Mouse (Mus musculus) forebrain, postnatal 0 days (tissue): ENCODE measurements around the gene Mmp15. TPM values are rescaled to one million over a fixed set of nuclear protein-coding genes. Genes with fewer than 3 reads are reported as not detected.

Experiments used
- ATAC-seq: fragments of 200-750 bp; cut with Nextera tagmentation; 2 replicates; pipeline ENCODE4 v1.8.0; 2017; ENCODE audit warnings: mild to moderate bottlenecking, moderate library complexity
- DNase-seq: peaks from one replicate; pipeline ENCODE4 v3.0.0-alpha.2; 2015
- H3K27ac ChIP-seq: fragments of 300-500 bp; sonication (generic); 2 replicates; pipeline ENCODE4 v1.5.1; 2014; ENCODE audit warnings: low read depth, mild to moderate bottlenecking, antibody characterized with exemption, low read length, moderate library complexity, mixed read lengths
- H3K27me3 ChIP-seq: fragments of 300-500 bp; sonication (generic); 2 replicates; pipeline ENCODE4 v1.6.1; 2014; ENCODE audit warnings: mild to moderate bottlenecking, low read length, mixed read lengths; ENCODE audit not compliant: insufficient read depth
- H3K36me3 ChIP-seq: fragments of 300-500 bp; sonication (generic); 2 replicates; pipeline ENCODE4 v1.6.1; 2014; ENCODE audit warnings: mild to moderate bottlenecking, moderate library complexity; ENCODE audit not compliant: insufficient read depth
- H3K4me1 ChIP-seq: fragments of 300-500 bp; sonication (generic); 2 replicates; pipeline ENCODE4 v1.6.1; 2014; ENCODE audit warnings: antibody characterized with exemption; ENCODE audit not compliant: insufficient read depth
- H3K4me2 ChIP-seq: fragments of 300-500 bp; sonication (generic); 2 replicates; pipeline ENCODE4 v1.6.1; 2014; ENCODE audit warnings: low read depth, mild to moderate bottlenecking, moderate library complexity
- H3K4me3 ChIP-seq: fragments of 300-500 bp; sonication (generic); 2 replicates; pipeline ENCODE4 v1.5.1; 2014; ENCODE audit warnings: low read depth, low read length, mixed read lengths
- H3K9ac ChIP-seq: fragments of 300-500 bp; sonication (generic); 2 replicates; pipeline ENCODE4 v1.6.1; 2014; ENCODE audit warnings: mild to moderate bottlenecking
- H3K9me3 ChIP-seq: fragments of 300-500 bp; sonication (generic); 2 replicates; pipeline ENCODE4 v1.6.1; 2016; ENCODE audit warnings: low read length
- CTCF ChIP-seq: sonication (generic); IDR thresholded peaks from 2 replicates; pipeline ENCODE4 v1.5.1; 2016; ENCODE audit warnings: antibody characterized with exemption, control low read depth, low read depth
- WGBS: fragments of 180-500 bp; shearing (Covaris S2); extraction: QIAGEN DNeasy Blood & Tissue Kit; methylation state at CpG from one replicate; pipeline ENCODE4 v1.1.7; 2014; 5-methylcytosine and 5-hydroxymethylcytosine counted together
- polyA plus RNA-seq: library from polyadenylated mRNA; unstranded; fragments of >200 nt; fragmentation: Nextera tagmentation; extraction: Ambion mirVana; gene quantifications from 2 replicates; pipeline ENCODE4 v1.2.1, GENCODE M21; 2015
- total RNA-seq: library from RNA; depleted of rRNA; stranded (reverse); fragments of >200 nt; gene quantifications from 2 replicates; pipeline ENCODE4 v1.2.3, GENCODE M21; 2014

Mmp15 gene
- total and polyA plus RNA-seq, 2 experiments from 2014 or later = 13.9 to 40.3 TPM

DNA sequence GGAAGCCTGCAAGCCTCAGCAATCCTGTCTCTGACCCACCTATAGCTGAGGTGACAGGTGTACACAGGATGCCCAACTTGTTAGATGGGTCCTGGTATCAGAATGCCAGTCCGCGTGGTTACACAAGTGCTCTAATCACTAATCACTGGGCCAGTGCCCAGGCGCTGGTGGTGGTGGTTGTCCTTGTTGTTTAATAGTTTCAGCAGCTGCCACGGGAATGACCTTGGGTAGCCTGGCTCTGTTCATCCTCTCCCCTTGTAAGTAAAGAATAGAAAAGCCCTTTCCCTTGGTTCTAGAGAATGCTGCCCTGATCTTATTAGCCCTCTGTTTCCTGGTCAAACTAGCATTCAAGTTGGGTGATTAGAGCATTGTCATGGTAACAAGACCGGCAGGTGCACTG lies 10.3 kb upstream of the Mmp15 start:
- DNase-seq = no peak
- H3K9ac ChIP-seq = no peak overlapping the region
- no peak overlapping the region for H3K27ac ChIP-seq
- H3K4me3 ChIP-seq = no peak overlapping the region
- H3K4me2 ChIP-seq = no peak overlapping the region
- TF ChIP-seq CTCF = no peak
- H3K36me3 ChIP-seq = peaks cover 64% of the 10 kb centered on the region
- no peaks in the 10 kb centered on the region for H3K9me3 ChIP-seq
- 54% methylated on average over 5 of the region's 5 CpGs for WGBS
- no peak for ATAC-seq
- H3K4me1 ChIP-seq = no peaks in the 10 kb centered on the region
- H3K27me3 ChIP-seq = no peaks in the 10 kb centered on the region

- Histone ChIP-seq H3K4me3 (no peak overlapping the region), H3K9me3 (no peaks in the 10 kb centered on the region), H3K27me3 (no peaks in the 10 kb centered on the region), H3K27ac (no peak overlapping the region), H3K4me1 (peaks cover 13% of the 10 kb centered on the region; the same call in 1 of the 2 replicates), H3K9ac (no peak overlapping the region), H3K4me2 (no peak overlapping the region), H3K36me3 (peaks cover 52% of the 10 kb centered on the region)
- DNase-seq = no peak
- 69% methylated on average over 6 of the region's 6 CpGs for WGBS
- peak; percentile 37 for TF ChIP-seq CTCF
- no peak for ATAC-seq
Observed at GRCm38 (mm10) chr8:95344668-95345067, 7.4 kb upstream of the Mmp15 start.

GRCm38 (mm10) chr8:95346643-95347545 lies 5.2 kb upstream of the Mmp15 start:
- Histone ChIP-seq H3K9me3 (no peaks in the 10 kb centered on the region), H3K4me2 (no peak overlapping the region), H3K9ac (no peak overlapping the region), H3K36me3 (peaks cover 33% of the 10 kb centered on the region), H3K27me3 (no peaks in the 10 kb centered on the region), H3K4me1 (peaks cover 22% of the 10 kb centered on the region; the same call in 1 of the 2 replicates), H3K27ac (no peak overlapping the region), H3K4me3 (no peak overlapping the region)
- 30% methylated on average over 8 of the region's 8 CpGs for WGBS
- DNase-seq = peak; percentile 91
- ATAC-seq = peak; percentile 51
- TF ChIP-seq CTCF = peak; percentile 85

DNA sequence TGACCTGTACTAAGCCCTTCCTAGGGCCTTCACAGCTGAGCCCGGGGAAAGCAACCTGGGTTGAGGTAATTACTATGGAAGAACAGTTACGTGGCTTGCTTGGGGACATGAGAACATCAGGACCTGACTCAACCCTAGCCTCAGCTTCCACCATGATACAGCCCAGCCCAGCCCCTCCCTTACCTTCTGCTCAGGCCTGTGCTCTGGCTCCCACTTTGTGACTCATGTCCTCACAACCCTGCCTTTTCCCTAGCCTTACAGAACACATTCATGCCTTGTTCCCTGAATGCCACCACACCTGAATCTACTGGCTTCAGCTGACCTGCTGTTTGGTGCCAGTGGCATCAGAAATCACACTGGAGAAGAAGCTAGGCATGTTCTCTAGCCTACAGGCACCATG lies 3.7 kb upstream of the Mmp15 start:
- Histone ChIP-seq H3K9ac (no peak overlapping the region), H3K36me3 (peaks cover 25% of the 10 kb centered on the region), H3K4me3 (no peak overlapping the region), H3K9me3 (no peaks in the 10 kb centered on the region), H3K4me2 (no peak overlapping the region; the same call in 1 of the 2 replicates), H3K4me1 (peaks cover 23% of the 10 kb centered on the region; the same call in 1 of the 2 replicates), H3K27ac (no peak overlapping the region), H3K27me3 (no peaks in the 10 kb centered on the region)
- ATAC-seq (no peak), DNase-seq (no peak)
- whole genome bisulfite sequencing = 97% methylated on average over 2 of the region's 2 CpGs
- no peak for TF ChIP-seq CTCF

- DNase-seq (peak; percentile 87), ATAC-seq (peak; percentile 53)
- H3K36me3 ChIP-seq = peaks cover 18% of the 10 kb centered on the region
- peak overlapping the region; percentile 24 for H3K4me2 ChIP-seq
- H3K27ac ChIP-seq = 0 out of 2 replicates have a peak overlapping the region, but pooled peaks have one; percentile 9
- no peaks in the 10 kb centered on the region for H3K27me3 ChIP-seq
- no peaks in the 10 kb centered on the region for H3K9me3 ChIP-seq
- no peak overlapping the region for H3K9ac ChIP-seq
- no peak overlapping the region for H3K4me3 ChIP-seq
- peaks cover 28% of the 10 kb centered on the region; the same call in 1 of the 2 replicates for H3K4me1 ChIP-seq
- TF ChIP-seq CTCF = peak; percentile 37
- WGBS = 22% methylated on average over 19 of the region's 19 CpGs
Observed at GRCm38 (mm10) chr8:95348811-95349630, 3.0 kb upstream of the Mmp15 start.

DNA sequence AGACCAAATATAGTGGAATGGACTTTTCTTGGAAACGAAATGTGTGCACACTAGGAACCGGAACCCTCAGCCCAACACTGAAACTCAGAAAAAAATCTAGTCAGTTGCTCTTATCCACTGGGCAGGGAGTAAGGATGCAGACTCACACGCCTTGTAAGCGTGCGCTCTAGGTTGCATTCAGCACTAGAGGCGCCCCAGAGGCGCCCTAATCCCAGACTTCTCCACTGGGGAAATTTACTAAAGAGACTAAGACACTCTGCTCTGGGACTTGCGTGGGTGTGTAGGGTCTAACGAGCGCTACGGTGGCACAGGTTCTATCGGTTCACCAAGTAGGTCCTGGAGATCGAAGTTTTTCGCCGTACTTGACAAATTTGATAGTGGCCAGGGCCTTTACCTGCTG lies 607 bp upstream of the Mmp15 start:
- DNase-seq = peak; percentile 79
- Histone ChIP-seq H3K36me3 (0 out of 2 replicates have a peak, but pooled peaks cover under 1% of the 10 kb centered on the region), H3K27me3 (no peaks in the 10 kb centered on the region), H3K9ac (no peak overlapping the region), H3K4me3 (peak overlapping the region; percentile 69), H3K4me1 (peaks cover 28% of the 10 kb centered on the region; the same call in 1 of the 2 replicates), H3K4me2 (peak overlapping the region; percentile 92), H3K9me3 (no peaks in the 10 kb centered on the region), H3K27ac (no peak overlapping the region)
- TF ChIP-seq CTCF = peak; percentile 66
- peak; percentile 77 for ATAC-seq
- 2% methylated on average over 15 of the region's 15 CpGs for WGBS
